Comparison of ENCODE assay signal across 23 mouse cellular contexts in genomic region chr3:53620355-53620754, GRCm38 (mm10). TPM values are rescaled to one million over a fixed set of nuclear protein-coding genes. Genes with fewer than 3 reads are reported as not detected.
A peak's percentile ranks its signal among the peaks of the same experiment; 100 is the strongest.
DNase-seq lines count a peak whose midpoint lies in the region; ATAC-seq lines count a peak whose summit lies in the region.
"Had no signal": no experiment of that assay in that cellular context is flagged by ENCODE, and none has a peak within 500 bp of the region (broad histone marks: within the 10 kb centered on the region; RNA-seq: fewer than 3 reads in every experiment).

No protein-coding gene starts in this region.

- no peak for ATAC-seq in embryonic facial prominence, embryonic 14.5 days (ENCODE audit: low read depth)
- ATAC-seq in kidney, embryonic 14.5 days (ENCODE audit: low FRiP score, low TSS enrichment): peak; percentile 64; the same call in 1 of the 2 replicates
- ATAC-seq in intestine, embryonic 15.5 days: peak; percentile 55
- peak; percentile 29; the same call in 1 of the 2 replicates for ATAC-seq in stomach, embryonic 15.5 days (ENCODE audit: insufficient read depth, low FRiP score, low read depth)
- no peak for ATAC-seq in forebrain, embryonic 13.5 days
- ATAC-seq: forebrain, embryonic 15.5 days; hindbrain, embryonic 16.5 days; inflammation-experienced regulatory T-cells, adult 6 months had no signal

- H3K36me3 ChIP-seq in embryonic facial prominence, embryonic 14.5 days (ENCODE audit: control insufficient read depth, insufficient read depth, low read length): no peaks in the 10 kb centered on the region
- no peaks in the 10 kb centered on the region for H3K36me3 ChIP-seq in embryonic facial prominence, embryonic 10.5 days (replicated peaks)
- no peaks in the 10 kb centered on the region for H3K36me3 ChIP-seq in kidney, embryonic 14.5 days (ENCODE audit: control insufficient read depth, insufficient read depth, low read length)
- H3K36me3 ChIP-seq in intestine, embryonic 15.5 days: no peaks in the 10 kb centered on the region
- H3K36me3 ChIP-seq in stomach, embryonic 15.5 days: no peaks in the 10 kb centered on the region
- no peaks in the 10 kb centered on the region for H3K36me3 ChIP-seq in forebrain, embryonic 10.5 days (replicated peaks)
- no peaks in the 10 kb centered on the region for H3K36me3 ChIP-seq in forebrain, embryonic 13.5 days (ENCODE audit: poor library complexity, severe bottlenecking)
- H3K36me3 ChIP-seq: embryonic facial prominence, embryonic 12.5 days; forebrain, embryonic 15.5 days; hindbrain, embryonic 12.5 days had no signal

- no peak overlapping the region for H3K4me2 ChIP-seq in embryonic facial prominence, embryonic 14.5 days (ENCODE audit: low read depth, low read length)
- no peak overlapping the region for H3K4me2 ChIP-seq in kidney, embryonic 14.5 days (replicated peaks; ENCODE audit: low read depth, low read length)
- H3K4me2 ChIP-seq in intestine, embryonic 15.5 days (replicated peaks): no peak overlapping the region; the same call in 1 of the 2 replicates
- no peak overlapping the region for H3K4me2 ChIP-seq in stomach, embryonic 15.5 days
- H3K4me2 ChIP-seq in forebrain, embryonic 13.5 days: no peak overlapping the region
- H3K4me2 ChIP-seq: embryonic facial prominence, embryonic 12.5 days; forebrain, embryonic 15.5 days; hindbrain, embryonic 12.5 days had no signal

- WGBS in embryonic facial prominence, embryonic 14.5 days: 70% methylated on average over 8 of the region's 8 CpGs
- 92% methylated on average over 8 of the region's 8 CpGs for WGBS in embryonic facial prominence, embryonic 10.5 days
- 65% methylated on average over 8 of the region's 8 CpGs for WGBS in kidney, embryonic 14.5 days
- 60% methylated on average over 8 of the region's 8 CpGs for WGBS in intestine, embryonic 15.5 days
- WGBS in stomach, embryonic 15.5 days: 60% methylated on average over 8 of the region's 8 CpGs
- WGBS in forebrain, embryonic 10.5 days: 92% methylated on average over 8 of the region's 8 CpGs
- WGBS in forebrain, embryonic 13.5 days: 90% methylated on average over 8 of the region's 8 CpGs

- peak; percentile 24 for DNase-seq in embryonic facial prominence, embryonic 14.5 days (ENCODE audit: low spot score)
- no peak for DNase-seq in embryonic facial prominence, embryonic 10.5 days (ENCODE audit: low spot score)
- no peak for DNase-seq in kidney, adult 9 months
- DNase-seq in forebrain, embryonic 10.5 days (ENCODE audit: extremely low spot score, low spot score): no peak
- DNase-seq: adrenal gland, adult 2 months; adrenal gland, postnatal 36 days; B cell, adult 2 months; cerebellum, adult 2 months; cerebellum, postnatal 10 days; embryo, embryonic 11 days; gastrocnemius, postnatal 25 days; heart, adult 11 months; heart, postnatal 10 days; heart, postnatal 4 days had no signal

- peaks cover 4% of the 10 kb centered on the region; the same call in 1 of the 2 replicates for H3K4me1 ChIP-seq in embryonic facial prominence, embryonic 14.5 days (ENCODE audit: control insufficient read depth, insufficient read depth, low read length)
- H3K4me1 ChIP-seq in embryonic facial prominence, embryonic 10.5 days: peaks cover 7% of the 10 kb centered on the region; the same call in 1 of the 2 replicates
- H3K4me1 ChIP-seq in kidney, embryonic 14.5 days (ENCODE audit: control insufficient read depth, insufficient read depth, low read length): 0 out of 2 replicates have a peak, but pooled peaks cover 4% of the 10 kb centered on the region
- H3K4me1 ChIP-seq in intestine, embryonic 15.5 days (replicated peaks): peaks cover 5% of the 10 kb centered on the region
- peaks cover 9% of the 10 kb centered on the region for H3K4me1 ChIP-seq in stomach, embryonic 15.5 days
- H3K4me1 ChIP-seq in forebrain, embryonic 10.5 days: 0 out of 2 replicates have a peak, but pooled peaks cover 7% of the 10 kb centered on the region
- H3K4me1 ChIP-seq in forebrain, embryonic 13.5 days: peaks cover 7% of the 10 kb centered on the region; the same call in 1 of the 2 replicates
- H3K4me1 ChIP-seq: forebrain, embryonic 15.5 days had no signal

- no peaks in the 10 kb centered on the region for H3K9me3 ChIP-seq in embryonic facial prominence, embryonic 14.5 days (ENCODE audit: control insufficient read depth, low read length)
- H3K9me3 ChIP-seq in embryonic facial prominence, embryonic 10.5 days: no peaks in the 10 kb centered on the region
- H3K9me3 ChIP-seq in kidney, embryonic 14.5 days (ENCODE audit: control insufficient read depth, low read length): no peaks in the 10 kb centered on the region
- H3K9me3 ChIP-seq in intestine, embryonic 15.5 days: no peaks in the 10 kb centered on the region
- no peaks in the 10 kb centered on the region for H3K9me3 ChIP-seq in stomach, embryonic 15.5 days
- no peaks in the 10 kb centered on the region for H3K9me3 ChIP-seq in forebrain, embryonic 10.5 days
- no peaks in the 10 kb centered on the region for H3K9me3 ChIP-seq in forebrain, embryonic 13.5 days (replicated peaks)
- H3K9me3 ChIP-seq: embryonic facial prominence, embryonic 12.5 days; forebrain, embryonic 15.5 days; hindbrain, embryonic 12.5 days had no signal

- H3K27ac ChIP-seq in embryonic facial prominence, embryonic 14.5 days (replicated peaks; ENCODE audit: low read depth, low read length): no peak overlapping the region
- no peak overlapping the region for H3K27ac ChIP-seq in embryonic facial prominence, embryonic 10.5 days (replicated peaks)
- H3K27ac ChIP-seq in kidney, embryonic 14.5 days (ENCODE audit: low read depth, low read length): no peak overlapping the region
- H3K27ac ChIP-seq in intestine, embryonic 15.5 days: 0 out of 2 replicates have a peak overlapping the region, but pooled peaks have one; percentile 32
- H3K27ac ChIP-seq in stomach, embryonic 15.5 days: peak overlapping the region; percentile 55
- H3K27ac ChIP-seq in forebrain, embryonic 10.5 days: no peak overlapping the region
- no peak overlapping the region for H3K27ac ChIP-seq in forebrain, embryonic 13.5 days
- H3K27ac ChIP-seq: embryonic facial prominence, embryonic 12.5 days; forebrain, embryonic 15.5 days; hindbrain, embryonic 12.5 days had no signal

- no peak overlapping the region for H3K9ac ChIP-seq in embryonic facial prominence, embryonic 14.5 days (ENCODE audit: low read depth, low read length)
- no peak overlapping the region for H3K9ac ChIP-seq in kidney, embryonic 14.5 days (ENCODE audit: low read depth, low read length)
- H3K9ac ChIP-seq in intestine, embryonic 15.5 days: no peak overlapping the region
- no peak overlapping the region for H3K9ac ChIP-seq in stomach, embryonic 15.5 days
- no peak overlapping the region for H3K9ac ChIP-seq in forebrain, embryonic 13.5 days
- H3K9ac ChIP-seq: embryonic facial prominence, embryonic 12.5 days; forebrain, embryonic 15.5 days; hindbrain, embryonic 12.5 days had no signal

- no peaks in the 10 kb centered on the region for H3K27me3 ChIP-seq in embryonic facial prominence, embryonic 14.5 days (replicated peaks; ENCODE audit: control insufficient read depth, insufficient read depth, low read length)
- no peaks in the 10 kb centered on the region for H3K27me3 ChIP-seq in embryonic facial prominence, embryonic 10.5 days (replicated peaks; ENCODE audit: low read depth, poor library complexity, severe bottlenecking)
- no peaks in the 10 kb centered on the region for H3K27me3 ChIP-seq in kidney, embryonic 14.5 days (ENCODE audit: control insufficient read depth, insufficient read depth, low read length)
- no peaks in the 10 kb centered on the region for H3K27me3 ChIP-seq in intestine, embryonic 15.5 days (replicated peaks)
- no peaks in the 10 kb centered on the region for H3K27me3 ChIP-seq in stomach, embryonic 15.5 days (replicated peaks)
- H3K27me3 ChIP-seq in forebrain, embryonic 10.5 days (ENCODE audit: poor library complexity, severe bottlenecking): no peaks in the 10 kb centered on the region
- no peaks in the 10 kb centered on the region for H3K27me3 ChIP-seq in forebrain, embryonic 13.5 days
- H3K27me3 ChIP-seq: embryonic facial prominence, embryonic 12.5 days; forebrain, embryonic 15.5 days; hindbrain, embryonic 12.5 days had no signal

- H3K4me3 ChIP-seq in embryonic facial prominence, embryonic 14.5 days (ENCODE audit: low read depth, low read length): no peak overlapping the region
- H3K4me3 ChIP-seq in embryonic facial prominence, embryonic 10.5 days: no peak overlapping the region
- no peak overlapping the region for H3K4me3 ChIP-seq in kidney, embryonic 14.5 days (ENCODE audit: low read length)
- H3K4me3 ChIP-seq in intestine, embryonic 15.5 days (replicated peaks): no peak overlapping the region
- no peak overlapping the region for H3K4me3 ChIP-seq in stomach, embryonic 15.5 days (replicated peaks)
- no peak overlapping the region for H3K4me3 ChIP-seq in forebrain, embryonic 10.5 days
- H3K4me3 ChIP-seq in forebrain, embryonic 13.5 days: no peak overlapping the region
- H3K4me3 ChIP-seq: embryonic facial prominence, embryonic 12.5 days; forebrain, embryonic 15.5 days; hindbrain, embryonic 12.5 days had no signal

RNA-seq across cellular contexts. Expression of gene Frem2, which starts 36.8 kb away (rescaled TPM):
- 9.3 and 10.6 TPM in 2 replicates for polyA plus RNA-seq in embryonic facial prominence, embryonic 14.5 days (2014; fragmentation: Nextera tagmentation; extraction: Ambion mirVana)
- polyA plus RNA-seq in embryonic facial prominence, embryonic 10.5 days (2016; fragmentation: Nextera tagmentation; extraction: Ambion mirVana): 7.8 and 10.8 TPM in 2 replicates
- 14.8 and 27.0 TPM in 2 replicates for polyA plus RNA-seq in kidney, embryonic 14.5 days (2014; fragmentation: Nextera tagmentation; extraction: Ambion mirVana)
- polyA plus RNA-seq in intestine, embryonic 15.5 days (2015; fragmentation: Nextera tagmentation; extraction: Ambion mirVana): 7.1 and 8.0 TPM in 2 replicates
- polyA plus RNA-seq in stomach, embryonic 15.5 days (2015; fragmentation: Nextera tagmentation; extraction: Ambion mirVana): 11.6 and 12.0 TPM in 2 replicates
- 4.0 and 4.6 TPM in 2 replicates for polyA plus RNA-seq in forebrain, embryonic 10.5 days (2016; fragmentation: Nextera tagmentation; extraction: Ambion mirVana)
- polyA plus RNA-seq in forebrain, embryonic 13.5 days (2015; fragmentation: Nextera tagmentation; extraction: Ambion mirVana): 0.62 and 0.86 TPM in 2 replicates
- polyA plus RNA-seq: inflammation-experienced regulatory T-cells, adult 6 months had no signal

Comparison
In these comparisons a context has a peak if more than half of its experiments do, and no peak if none do; other contexts are left out.
1. ATAC-seq: peak in kidney, embryonic 14.5 days (single experiment), intestine, embryonic 15.5 days (single experiment) and stomach, embryonic 15.5 days (single experiment); none in embryonic facial prominence, embryonic 14.5 days (single experiment) and forebrain, embryonic 13.5 days (single experiment).
2. H3K27ac ChIP-seq: peak in intestine, embryonic 15.5 days (single experiment) and stomach, embryonic 15.5 days (single experiment); none in embryonic facial prominence, embryonic 14.5 days (single experiment), embryonic facial prominence, embryonic 10.5 days (single experiment), kidney, embryonic 14.5 days (single experiment), forebrain, embryonic 10.5 days (single experiment) and forebrain, embryonic 13.5 days (single experiment).